In the genomic region with DNA sequence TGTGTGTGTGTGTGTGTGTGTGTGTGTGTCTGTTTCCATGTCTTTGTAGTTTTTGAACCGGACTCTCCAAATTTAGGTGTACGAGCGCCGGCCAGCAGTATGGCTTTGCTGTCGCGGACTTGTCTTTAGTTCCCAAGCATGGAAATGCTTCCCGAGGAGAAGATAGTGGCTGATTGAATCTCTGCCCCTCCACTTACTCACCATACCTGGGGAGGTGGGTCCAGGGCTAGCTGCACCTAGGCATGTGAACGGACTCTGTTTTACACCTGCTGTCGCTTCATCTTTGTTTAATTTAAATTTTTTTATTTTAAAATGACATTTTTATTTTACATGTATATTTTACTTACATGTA, we compare ENCODE assay signal across 11 mouse cellular contexts. TPM values are rescaled to one million over a fixed set of nuclear protein-coding genes. Genes with fewer than 3 reads are reported as not detected.
DNase-seq lines count a peak whose midpoint lies in the region; ATAC-seq lines count a peak whose summit lies in the region.
"Had no signal": no experiment of that assay in that cellular context is flagged by ENCODE, and none has a peak within 500 bp of the region (broad histone marks: within the 10 kb centered on the region; RNA-seq: fewer than 3 reads in every experiment).

No protein-coding gene starts in this region.

- peak overlapping the region; percentile 89 for H3K4me2 ChIP-seq in heart, embryonic 15.5 days
- peak overlapping the region; percentile 72 for H3K4me2 ChIP-seq in hindbrain, embryonic 15.5 days
- H3K4me2 ChIP-seq in midbrain, embryonic 13.5 days (replicated peaks), result peak overlapping the region; percentile 67

- no peaks in the 10 kb centered on the region for H3K27me3 ChIP-seq in heart, embryonic 15.5 days
- no peaks in the 10 kb centered on the region for H3K27me3 ChIP-seq in embryonic facial prominence, embryonic 10.5 days (replicated peaks; ENCODE audit: low read depth, poor library complexity, severe bottlenecking)
- H3K27me3 ChIP-seq in hindbrain, embryonic 15.5 days, result no peaks in the 10 kb centered on the region
- no peaks in the 10 kb centered on the region for H3K27me3 ChIP-seq in midbrain, embryonic 13.5 days
- H3K27me3 ChIP-seq: CH12.LX had no signal

- DNase-seq in heart, adult 18-20 months, result no peak
- no peak for DNase-seq in embryonic facial prominence, embryonic 10.5 days (ENCODE audit: low spot score)
- no peak for DNase-seq in right cerebral cortex, postnatal 14 days
- DNase-seq in urinary bladder, adult 18-20 months (ENCODE audit: low spot score in 2 of 2), result no peak
- DNase-seq: gastrocnemius, postnatal 36 days; thymus, postnatal 25 days had no signal

- H3K4me3 ChIP-seq in heart, embryonic 15.5 days, result peak overlapping the region; percentile 52
- peak overlapping the region; percentile 67 for H3K4me3 ChIP-seq in embryonic facial prominence, embryonic 10.5 days
- peak overlapping the region; percentile 68 for H3K4me3 ChIP-seq in hindbrain, embryonic 15.5 days
- peak overlapping the region; percentile 60 for H3K4me3 ChIP-seq in midbrain, embryonic 13.5 days (replicated peaks)

- H3K9me3 ChIP-seq in heart, embryonic 15.5 days (replicated peaks), result no peaks in the 10 kb centered on the region
- no peaks in the 10 kb centered on the region for H3K9me3 ChIP-seq in embryonic facial prominence, embryonic 10.5 days
- no peaks in the 10 kb centered on the region for H3K9me3 ChIP-seq in hindbrain, embryonic 15.5 days
- H3K9me3 ChIP-seq in midbrain, embryonic 13.5 days, result no peaks in the 10 kb centered on the region

- no peak overlapping the region for H3K27ac ChIP-seq in heart, embryonic 15.5 days
- peak overlapping the region; percentile 83 for H3K27ac ChIP-seq in embryonic facial prominence, embryonic 10.5 days (replicated peaks)
- H3K27ac ChIP-seq in hindbrain, embryonic 15.5 days (replicated peaks), result peak overlapping the region; percentile 84
- peak overlapping the region; percentile 65; the same call in 1 of the 2 replicates for H3K27ac ChIP-seq in midbrain, embryonic 13.5 days

- H3K36me3 ChIP-seq in heart, embryonic 15.5 days, result no peaks in the 10 kb centered on the region
- no peaks in the 10 kb centered on the region for H3K36me3 ChIP-seq in embryonic facial prominence, embryonic 10.5 days (replicated peaks)
- H3K36me3 ChIP-seq in hindbrain, embryonic 15.5 days, result peaks cover 2% of the 10 kb centered on the region; the same call in 1 of the 2 replicates
- H3K36me3 ChIP-seq in midbrain, embryonic 13.5 days, result no peaks in the 10 kb centered on the region

- H3K4me1 ChIP-seq in heart, embryonic 15.5 days (replicated peaks), result no peaks in the 10 kb centered on the region
- peaks cover 2% of the 10 kb centered on the region; the same call in 1 of the 2 replicates for H3K4me1 ChIP-seq in embryonic facial prominence, embryonic 10.5 days
- H3K4me1 ChIP-seq in hindbrain, embryonic 15.5 days (replicated peaks), result no peaks in the 10 kb centered on the region
- H3K4me1 ChIP-seq in midbrain, embryonic 13.5 days (replicated peaks), result 0 out of 2 replicates have a peak, but pooled peaks cover 2% of the 10 kb centered on the region

- no peak for ATAC-seq in heart, embryonic 15.5 days (replicated peaks; ENCODE audit: insufficient number of reproducible peaks, insufficient read depth, low FRiP score, low read depth)
- ATAC-seq in hindbrain, embryonic 15.5 days (ENCODE audit: low FRiP score, low read depth), result peak; percentile 40
- peak; percentile 60 for ATAC-seq in midbrain, embryonic 13.5 days
- no peak for ATAC-seq in erythroid progenitor cell, adult 5-6 weeks (replicated peaks; ENCODE audit: low FRiP score, poor library complexity, severe bottlenecking)

- 43% methylated on average over 9 of the region's 9 CpGs for WGBS in heart, embryonic 15.5 days
- 37% methylated on average over 9 of the region's 9 CpGs for WGBS in embryonic facial prominence, embryonic 10.5 days
- 29% methylated on average over 9 of the region's 9 CpGs for WGBS in hindbrain, embryonic 15.5 days
- WGBS in midbrain, embryonic 13.5 days, result 28% methylated on average over 9 of the region's 9 CpGs

- H3K9ac ChIP-seq in heart, embryonic 15.5 days, result no peak overlapping the region
- H3K9ac ChIP-seq in hindbrain, embryonic 15.5 days, result peak overlapping the region; percentile 90
- peak overlapping the region; percentile 82 for H3K9ac ChIP-seq in midbrain, embryonic 13.5 days (replicated peaks)

RNA-seq across cellular contexts. Expression of gene Zfp619, which starts 29.7 kb away (rescaled TPM):
- polyA plus RNA-seq in heart, embryonic 15.5 days (2015; fragmentation: Nextera tagmentation; extraction: Ambion mirVana), result 1.2 and 1.4 TPM in 2 replicates
- total RNA-seq in heart, adult 18-20 months (2021), result 1 to 10 TPM; 1.2 to 1.7 TPM
- 2.5 and 2.8 TPM in 2 replicates for polyA plus RNA-seq in embryonic facial prominence, embryonic 10.5 days (2016; fragmentation: Nextera tagmentation; extraction: Ambion mirVana)
- 2.5 and 2.7 TPM in 2 replicates for polyA plus RNA-seq in hindbrain, embryonic 15.5 days (2015; fragmentation: Nextera tagmentation; extraction: Ambion mirVana)
- polyA plus RNA-seq in midbrain, embryonic 13.5 days (2015; fragmentation: Nextera tagmentation; extraction: Ambion mirVana), result 4.3 and 4.6 TPM in 2 replicates
- total RNA-seq in erythroid progenitor cell, adult 5-6 weeks (2015; ENCODE audit: low replicate concordance), result 2.1 and 2.9 TPM in 2 replicates
- 0.30 and 0.77 TPM in 2 replicates for total RNA-seq in erythroid progenitor cell, adult 5-6 weeks (2017; ENCODE audit: low replicate concordance)

Comparison
In these comparisons a context has a peak if more than half of its experiments do, and no peak if none do; other contexts are left out.
1. ATAC-seq: peak in hindbrain, embryonic 15.5 days (single experiment) and midbrain, embryonic 13.5 days (single experiment); none in heart, embryonic 15.5 days (single experiment) and erythroid progenitor cell, adult 5-6 weeks (single experiment).
2. Peak in every context shown above with its lines, with median percentiles within 50 percentile points of each other: H3K4me2 ChIP-seq and H3K4me3 ChIP-seq.